Mouse (Mus musculus) lung, embryonic 15.5 days (tissue): ENCODE results near the gene Cdc42bpb. TPM values are rescaled to one million over a fixed set of nuclear protein-coding genes. Genes with fewer than 3 reads are reported as not detected.

Source experiments
- ATAC-seq: fragments of 200-750 bp; cut with Nextera tagmentation; 2 replicates; pipeline ENCODE4 v1.8.0; 2017; ENCODE audit warnings: moderate number of reproducible peaks, borderline replicate concordance; ENCODE audit not compliant: low FRiP score, low TSS enrichment; ENCODE audit errors: extremely low read depth
- H3K27ac ChIP-seq: fragments of 300-500 bp; sonication (generic); 2 replicates; pipeline ENCODE4 v1.5.1; 2015; ENCODE audit warnings: moderate library complexity, mild to moderate bottlenecking, inconsistent platforms
- H3K27me3 ChIP-seq: fragments of 300-500 bp; sonication (generic); 2 replicates; pipeline ENCODE4 v1.6.1; 2015; ENCODE audit warnings: inconsistent platforms
- H3K36me3 ChIP-seq: fragments of 300-500 bp; sonication (generic); 2 replicates; pipeline ENCODE4 v1.6.1; 2015; ENCODE audit warnings: inconsistent platforms
- H3K4me1 ChIP-seq: fragments of 300-500 bp; sonication (generic); 2 replicates; pipeline ENCODE4 v1.6.1; 2015; ENCODE audit warnings: inconsistent platforms
- H3K4me2 ChIP-seq: fragments of 300-500 bp; sonication (generic); 2 replicates; pipeline ENCODE4 v1.6.1; 2015; ENCODE audit warnings: inconsistent platforms, mild to moderate bottlenecking, moderate library complexity
- H3K4me3 ChIP-seq: fragments of 300-500 bp; sonication (generic); 2 replicates; pipeline ENCODE4 v1.5.1; 2015; ENCODE audit warnings: mild to moderate bottlenecking, inconsistent platforms
- H3K9ac ChIP-seq: fragments of 300-500 bp; sonication (generic); 2 replicates; pipeline ENCODE4 v1.6.1; 2015; ENCODE audit warnings: inconsistent platforms
- H3K9me3 ChIP-seq: fragments of 300-500 bp; sonication (generic); 2 replicates; pipeline ENCODE4 v1.6.1; 2016; ENCODE audit warnings: inconsistent platforms
- WGBS: fragments of 180-500 bp; shearing (Covaris S2); methylation state at CpG from one replicate; pipeline ENCODE4 v1.1.7; 2015; 5-methylcytosine and 5-hydroxymethylcytosine counted together
- polyA plus RNA-seq: library from polyadenylated mRNA; unstranded; fragments of >200 nt; fragmentation: Nextera tagmentation; extraction: Ambion mirVana; gene quantifications from 2 replicates; pipeline ENCODE4 v1.2.1, GENCODE M21; 2015

Cdc42bpb gene
- polyA plus RNA-seq, 1 experiment from 2014 or later, result 32.2 TPM

DNA sequence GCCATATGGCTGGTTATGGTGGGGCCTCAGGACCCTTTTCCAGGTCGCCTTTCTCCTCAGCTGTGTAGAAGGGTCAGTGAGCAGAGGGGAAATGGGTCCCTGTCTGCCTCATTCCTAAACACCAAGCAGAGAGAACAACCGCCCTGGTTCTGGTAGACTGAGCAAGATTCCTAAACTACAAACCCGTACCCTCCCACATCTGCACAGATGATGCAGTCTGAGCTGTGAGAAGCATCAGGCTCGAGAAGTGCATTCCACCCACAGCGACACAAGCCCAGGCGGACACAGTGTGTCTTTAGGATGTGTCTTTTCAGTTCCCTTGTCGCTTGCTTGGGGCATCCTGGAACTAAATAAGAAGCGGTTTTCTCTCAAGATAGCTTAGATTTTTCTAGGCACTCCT, 127.4 kb downstream of the Cdc42bpb start:
- no peaks in the 10 kb centered on the region for H3K27me3 ChIP-seq
- H3K27ac ChIP-seq, result no peak overlapping the region
- H3K4me2 ChIP-seq, result no peak overlapping the region
- no peaks in the 10 kb centered on the region for H3K4me1 ChIP-seq
- no peaks in the 10 kb centered on the region for H3K9me3 ChIP-seq
- no peak overlapping the region for H3K9ac ChIP-seq
- no peak overlapping the region for H3K4me3 ChIP-seq
- peaks cover 4% of the 10 kb centered on the region; the same call in 1 of the 2 replicates for H3K36me3 ChIP-seq
- no peak for ATAC-seq
- 85% methylated on average over 8 of the region's 8 CpGs for WGBS

- H3K9me3 ChIP-seq, result no peaks in the 10 kb centered on the region
- 61% methylated on average over 3 of the region's 3 CpGs for WGBS
- H3K4me1 ChIP-seq, result no peaks in the 10 kb centered on the region
- no peak overlapping the region for H3K4me3 ChIP-seq
- H3K27me3 ChIP-seq, result no peaks in the 10 kb centered on the region
- ATAC-seq, result no peak
- peaks cover 3% of the 10 kb centered on the region; the same call in 1 of the 2 replicates for H3K36me3 ChIP-seq
- no peak overlapping the region for H3K27ac ChIP-seq
- no peak overlapping the region for H3K9ac ChIP-seq
- no peak overlapping the region for H3K4me2 ChIP-seq
Measured at GRCm38 (mm10) chr12:111249095-111249494, 128.4 kb downstream of the Cdc42bpb start.

GRCm38 (mm10) chr12:111246808-111247464, 130.6 kb downstream of the Cdc42bpb start:
- WGBS, result 89% methylated on average over 9 of the region's 9 CpGs
- no peaks in the 10 kb centered on the region for H3K9me3 ChIP-seq
- H3K9ac ChIP-seq, result no peak overlapping the region
- H3K4me3 ChIP-seq, result no peak overlapping the region
- H3K4me2 ChIP-seq, result no peak overlapping the region
- H3K36me3 ChIP-seq, result peaks cover 3% of the 10 kb centered on the region; the same call in 1 of the 2 replicates
- no peak overlapping the region for H3K27ac ChIP-seq
- no peaks in the 10 kb centered on the region for H3K27me3 ChIP-seq
- H3K4me1 ChIP-seq, result no peaks in the 10 kb centered on the region
- no peak for ATAC-seq

DNA sequence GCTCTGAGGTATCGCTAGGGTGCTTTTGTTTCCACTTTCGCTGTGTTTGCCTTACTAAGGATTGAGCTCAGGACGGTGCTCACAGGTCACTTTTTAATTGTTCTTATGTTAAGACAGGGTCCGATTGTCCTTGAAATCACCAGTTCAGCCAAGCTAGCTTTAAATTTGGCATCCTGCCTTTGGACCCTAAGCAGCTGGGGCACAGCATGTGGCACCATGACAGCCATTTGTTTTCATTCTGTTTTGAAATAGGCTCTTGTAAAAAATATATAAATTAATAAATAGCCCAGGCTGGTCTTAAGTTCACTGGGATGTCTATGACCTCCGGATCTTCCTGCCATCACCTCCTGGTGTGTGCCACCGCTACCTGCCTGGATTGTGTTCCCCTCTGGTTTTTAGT, 132.4 kb downstream of the Cdc42bpb start:
- peaks cover 3% of the 10 kb centered on the region; the same call in 1 of the 2 replicates for H3K36me3 ChIP-seq
- WGBS, result 79% methylated on average over 6 of the region's 6 CpGs

GRCm38 (mm10) chr12:111243733-111244132, 133.8 kb downstream of the Cdc42bpb start:
- 77% methylated on average over 12 of the region's 12 CpGs for WGBS
- no peaks in the 10 kb centered on the region for H3K9me3 ChIP-seq
- H3K9ac ChIP-seq, result no peak overlapping the region
- no peak overlapping the region for H3K27ac ChIP-seq
- no peak for ATAC-seq
- H3K4me1 ChIP-seq, result no peaks in the 10 kb centered on the region; the same call in 1 of the 2 replicates
- no peaks in the 10 kb centered on the region for H3K27me3 ChIP-seq
- H3K36me3 ChIP-seq, result no peaks in the 10 kb centered on the region; the same call in 1 of the 2 replicates
- no peak overlapping the region for H3K4me3 ChIP-seq
- no peak overlapping the region for H3K4me2 ChIP-seq

More for the DNA sequence above, 132.4 kb downstream of the Cdc42bpb start:
- no peak overlapping the region for H3K27ac ChIP-seq
- no peaks in the 10 kb centered on the region for H3K9me3 ChIP-seq
- no peak overlapping the region for H3K9ac ChIP-seq
- no peak overlapping the region for H3K4me2 ChIP-seq
- no peak for ATAC-seq
- H3K4me1 ChIP-seq, result no peaks in the 10 kb centered on the region
- no peak overlapping the region for H3K4me3 ChIP-seq
- H3K27me3 ChIP-seq, result no peaks in the 10 kb centered on the region

Other genes with a start within 250 kb of the Cdc42bpb start
- gene Traf3, start 211.3 kb downstream of the Cdc42bpb start, polyA plus RNA-seq, result 8.9 and 9.9 TPM in 2 replicates
- gene 4930595D18Rik, start 193.2 kb downstream of the Cdc42bpb start, polyA plus RNA-seq, result not detected in 2 replicates
- 0.36 and 0.50 TPM in 2 replicates for gene Amn, start 106.6 kb downstream of the Cdc42bpb start, polyA plus RNA-seq
- 0.50 and 0.93 TPM in 2 replicates for gene Lbhd2, start 29.1 kb upstream of the Cdc42bpb start, polyA plus RNA-seq
- gene Exoc3l4, start 39.3 kb upstream of the Cdc42bpb start, polyA plus RNA-seq, result 11.7 and 13.5 TPM in 2 replicates
- 4.3 and 4.5 TPM in 2 replicates for gene Tnfaip2, start 64.8 kb upstream of the Cdc42bpb start, polyA plus RNA-seq
- gene Gm266, start 108.1 kb upstream of the Cdc42bpb start, polyA plus RNA-seq, result 7.0 and 7.1 TPM in 2 replicates
- gene Eif5, start 160.3 kb upstream of the Cdc42bpb start, polyA plus RNA-seq, result 471 and 493 TPM in 2 replicates
- 34.0 and 34.8 TPM in 2 replicates for gene Mark3, start 196.8 kb upstream of the Cdc42bpb start, polyA plus RNA-seq